Mouse (Mus musculus) retina, postnatal 7 days (tissue): ENCODE results near the gene Stpg1.

Experiments used
- DNase-seq: peaks from one replicate; pipeline ENCODE4 v3.0.0-alpha.2; 2012; ENCODE audit warnings: low read depth, low spot score

Stpg1 gene

GRCm38 (mm10) chr4:135494521-135495396 is at the start of gene Stpg1, which contains the start of gene Nipal3:
Gene Stpg1 (plus strand): TSS chr4:135494790.
Gene Nipal3 (minus strand): TSS chr4:135495038.
- DNase-seq, result peak; percentile 87

GRCm38 (mm10) chr4:135451360-135452015 is 43.1 kb upstream of the Stpg1 start:
- DNase-seq, result no peak

GRCm38 (mm10) chr4:135453164-135453563 is 41.4 kb upstream of the Stpg1 start:
- DNase-seq, result no peak

- DNase-seq, result no peak
Observed at GRCm38 (mm10) chr4:135453572-135453971, 41.0 kb upstream of the Stpg1 start.

GRCm38 (mm10) chr4:135463406-135463805 is 31.2 kb upstream of the Stpg1 start:
- no peak for DNase-seq

GRCm38 (mm10) chr4:135477851-135478250 is 16.7 kb upstream of the Stpg1 start:
- DNase-seq, result no peak

GRCm38 (mm10) chr4:135480370-135480769 is 14.2 kb upstream of the Stpg1 start:
- no peak for DNase-seq

GRCm38 (mm10) chr4:135485086-135485485 is 9.5 kb upstream of the Stpg1 start:
- DNase-seq, result no peak

- no peak for DNase-seq
Observed at GRCm38 (mm10) chr4:135486352-135486751, 8.2 kb upstream of the Stpg1 start.

- DNase-seq, result no peak
Observed at GRCm38 (mm10) chr4:135489256-135489655, 5.3 kb upstream of the Stpg1 start.

GRCm38 (mm10) chr4:135493271-135493670 is 1.3 kb upstream of the Stpg1 start:
- no peak for DNase-seq

GRCm38 (mm10) chr4:135493691-135494520 is 684 bp upstream of the Stpg1 start:
- DNase-seq, result no peak

GRCm38 (mm10) chr4:135495397-135495791 is 804 bp downstream of the Stpg1 start:
- DNase-seq, result no peak

- DNase-seq, result no peak
Observed at GRCm38 (mm10) chr4:135495810-135496209, 1.2 kb downstream of the Stpg1 start.

GRCm38 (mm10) chr4:135498136-135498535 is 3.5 kb downstream of the Stpg1 start:
- no peak for DNase-seq

- DNase-seq, result no peak
Observed at GRCm38 (mm10) chr4:135499831-135500230, 5.2 kb downstream of the Stpg1 start.

- no peak for DNase-seq
Observed at GRCm38 (mm10) chr4:135501587-135501986, 7.0 kb downstream of the Stpg1 start.

GRCm38 (mm10) chr4:135505794-135506193 is 11.2 kb downstream of the Stpg1 start:
- no peak for DNase-seq

GRCm38 (mm10) chr4:135507547-135508350 is 13.2 kb downstream of the Stpg1 start:
- DNase-seq, result peak; percentile 55

- peak; percentile 70 for DNase-seq
Observed at GRCm38 (mm10) chr4:135508419-135509039, 13.9 kb downstream of the Stpg1 start.

- no peak for DNase-seq
Observed at GRCm38 (mm10) chr4:135509515-135509914, 14.9 kb downstream of the Stpg1 start.
